Mouse (Mus musculus) neural tube, embryonic 13.5 days (tissue): ENCODE data around the gene Cx3cr1. TPM values are rescaled to one million over a fixed set of nuclear protein-coding genes. Genes with fewer than 3 reads are reported as not detected.

Experiments used
- ATAC-seq: fragments of 200-750 bp; cut with Nextera tagmentation; 2 replicates; pipeline ENCODE4 v1.8.0; 2017; ENCODE audit warnings: low read depth, mild to moderate bottlenecking, moderate TSS enrichment, moderate library complexity
- H3K27ac ChIP-seq: fragments of 300-500 bp; sonication (generic); replicated peaks from 2 replicates; pipeline ENCODE4 v1.5.1; 2015; ENCODE audit warnings: moderate library complexity, mild to moderate bottlenecking, inconsistent platforms
- H3K27me3 ChIP-seq: fragments of 300-500 bp; sonication (generic); 2 replicates; pipeline ENCODE4 v1.6.1; 2015; ENCODE audit warnings: mild to moderate bottlenecking, inconsistent platforms
- H3K36me3 ChIP-seq: fragments of 300-500 bp; sonication (generic); 2 replicates; pipeline ENCODE4 v1.6.1; 2015; ENCODE audit warnings: mild to moderate bottlenecking, inconsistent platforms
- H3K4me1 ChIP-seq: fragments of 300-500 bp; sonication (generic); replicated peaks from 2 replicates; pipeline ENCODE4 v1.6.1; 2015; ENCODE audit warnings: inconsistent platforms
- H3K4me2 ChIP-seq: fragments of 300-500 bp; sonication (generic); 2 replicates; pipeline ENCODE4 v1.6.1; 2015; ENCODE audit warnings: inconsistent platforms, mild to moderate bottlenecking, moderate library complexity
- H3K4me3 ChIP-seq: fragments of 300-500 bp; sonication (generic); 2 replicates; pipeline ENCODE4 v1.5.1; 2015; ENCODE audit warnings: mild to moderate bottlenecking, inconsistent platforms
- H3K9ac ChIP-seq: fragments of 300-500 bp; sonication (generic); 2 replicates; pipeline ENCODE4 v1.6.1; 2015; ENCODE audit warnings: moderate library complexity, mild to moderate bottlenecking, inconsistent platforms
- H3K9me3 ChIP-seq: fragments of 300-500 bp; sonication (generic); 2 replicates; pipeline ENCODE4 v1.6.1; 2016; ENCODE audit warnings: inconsistent platforms
- WGBS: fragments of 180-500 bp; shearing (Covaris S2); methylation state at CpG from one replicate; pipeline ENCODE4 v1.1.7; 2015; 5-methylcytosine and 5-hydroxymethylcytosine counted together
- polyA plus RNA-seq: library from polyadenylated mRNA; unstranded; fragments of >200 nt; fragmentation: Nextera tagmentation; extraction: Ambion mirVana; gene quantifications from 2 replicates; pipeline ENCODE4 v1.2.1, GENCODE M21; 2015

The Cx3cr1 gene
- polyA plus RNA-seq, 1 experiment from 2014 or later = 11.9 TPM

GRCm38 (mm10) chr9:120081247-120081646, 11.6 kb upstream of the Cx3cr1 start:
- Histone ChIP-seq H3K9me3 (no peaks in the 10 kb centered on the region), H3K27ac (no peak overlapping the region), H3K4me1 (no peaks in the 10 kb centered on the region), H3K9ac (no peak overlapping the region), H3K4me2 (no peak overlapping the region), H3K27me3 (no peaks in the 10 kb centered on the region), H3K4me3 (no peak overlapping the region), H3K36me3 (no peaks in the 10 kb centered on the region)
- WGBS = 74% methylated on average over 6 of the region's 6 CpGs
- no peak for ATAC-seq

GRCm38 (mm10) chr9:120080546-120081108, 10.9 kb upstream of the Cx3cr1 start:
- H3K36me3 ChIP-seq = no peaks in the 10 kb centered on the region
- H3K4me2 ChIP-seq = no peak overlapping the region
- H3K9ac ChIP-seq = no peak overlapping the region
- no peaks in the 10 kb centered on the region for H3K4me1 ChIP-seq
- no peaks in the 10 kb centered on the region for H3K27me3 ChIP-seq
- H3K27ac ChIP-seq = no peak overlapping the region
- no peak overlapping the region for H3K4me3 ChIP-seq
- WGBS = 80% methylated on average over 8 of the region's 8 CpGs
- ATAC-seq = no peak
- no peaks in the 10 kb centered on the region for H3K9me3 ChIP-seq

DNA sequence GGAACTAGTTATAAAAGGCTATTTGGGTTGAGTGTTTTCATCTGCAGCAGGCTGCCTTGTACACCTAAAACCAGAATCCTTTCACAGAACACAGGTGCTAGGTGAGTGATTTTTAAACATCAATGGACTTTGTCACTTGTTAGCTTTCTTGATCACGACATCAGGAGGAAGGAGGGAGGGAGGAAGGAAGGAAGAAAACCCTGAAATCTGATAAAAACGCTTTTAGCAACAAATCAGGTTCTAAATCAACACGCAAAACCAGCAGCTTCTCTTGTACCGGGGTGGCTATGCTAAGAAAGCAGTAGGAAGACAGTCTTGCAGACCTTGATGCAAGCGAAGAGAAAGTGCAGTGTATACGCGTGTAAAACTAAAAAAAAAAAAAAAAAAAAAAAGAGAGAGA, 10.2 kb upstream of the Cx3cr1 start:
- H3K27ac ChIP-seq = no peak overlapping the region
- no peak overlapping the region for H3K4me3 ChIP-seq
- ATAC-seq = no peak
- no peak overlapping the region for H3K9ac ChIP-seq
- H3K36me3 ChIP-seq = no peaks in the 10 kb centered on the region
- no peaks in the 10 kb centered on the region for H3K27me3 ChIP-seq
- no peak overlapping the region for H3K4me2 ChIP-seq
- 76% methylated on average over 7 of the region's 7 CpGs for WGBS
- H3K4me1 ChIP-seq = no peaks in the 10 kb centered on the region
- no peaks in the 10 kb centered on the region for H3K9me3 ChIP-seq

DNA sequence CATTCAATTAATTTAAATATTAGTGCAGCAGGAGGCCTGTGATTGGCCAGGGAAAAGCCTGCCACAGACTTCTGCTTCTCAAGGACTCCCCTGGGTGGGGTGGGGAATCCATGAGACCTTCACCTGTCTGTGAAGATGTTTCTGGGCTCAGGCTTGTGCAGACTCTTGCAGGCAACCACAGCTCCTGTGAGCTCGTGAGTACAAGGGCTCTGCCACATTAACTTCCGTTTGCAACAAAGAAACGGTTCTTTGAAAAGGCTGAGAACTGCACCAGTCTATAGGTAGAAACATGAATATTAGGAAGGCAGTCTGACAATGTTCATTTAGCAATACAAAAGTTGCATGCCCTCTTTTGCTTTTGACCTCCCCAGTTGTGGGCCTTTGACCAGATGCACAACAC, 8.6 kb upstream of the Cx3cr1 start:
- no peak overlapping the region for H3K4me3 ChIP-seq
- no peaks in the 10 kb centered on the region for H3K36me3 ChIP-seq
- H3K9ac ChIP-seq = no peak overlapping the region
- H3K4me2 ChIP-seq = no peak overlapping the region
- 80% methylated on average over 3 of the region's 3 CpGs for WGBS
- ATAC-seq = no peak
- no peaks in the 10 kb centered on the region for H3K4me1 ChIP-seq
- H3K9me3 ChIP-seq = no peaks in the 10 kb centered on the region
- no peak overlapping the region for H3K27ac ChIP-seq
- H3K27me3 ChIP-seq = no peaks in the 10 kb centered on the region

DNA sequence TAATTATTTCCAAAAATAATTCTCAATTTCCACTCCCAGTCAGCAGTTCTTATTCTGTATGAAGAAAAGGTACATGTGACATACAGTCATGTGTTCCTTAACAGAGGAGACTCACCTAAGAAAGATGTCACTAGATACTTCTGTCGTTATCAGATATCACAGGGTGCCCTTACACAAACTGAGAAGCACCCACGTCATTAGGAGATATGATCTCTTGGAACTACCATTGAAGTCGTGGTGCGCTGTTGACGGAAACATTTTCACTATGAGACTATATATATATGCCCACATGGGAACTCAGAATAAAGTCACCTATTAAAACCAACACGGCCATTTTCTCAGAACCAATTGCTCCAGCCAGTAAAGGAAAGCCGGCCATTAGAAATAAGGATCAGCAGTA, 4.8 kb upstream of the Cx3cr1 start:
- no peaks in the 10 kb centered on the region for H3K9me3 ChIP-seq

DNA sequence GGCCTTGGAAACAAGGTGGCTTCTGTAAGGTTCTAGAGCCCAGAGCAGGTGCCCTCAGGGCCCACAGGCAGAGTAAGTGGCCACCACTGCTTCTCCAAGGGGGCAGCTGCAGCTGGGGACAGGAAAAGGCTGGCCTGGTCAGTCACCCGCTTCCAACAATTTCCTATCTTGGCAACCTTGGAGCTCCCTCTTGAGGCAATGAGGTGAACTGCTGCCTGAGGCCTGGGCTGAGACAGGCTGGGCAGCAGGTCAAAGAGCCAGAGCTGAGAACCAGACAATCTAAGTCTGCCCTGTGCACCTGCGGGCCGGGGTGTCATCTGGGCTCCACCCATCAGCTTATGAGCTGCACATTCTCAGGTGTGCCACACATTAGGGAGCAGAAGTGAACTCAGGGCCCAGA, 3.5 kb upstream of the Cx3cr1 start:
- H3K27ac ChIP-seq = no peak overlapping the region
- no peaks in the 10 kb centered on the region for H3K9me3 ChIP-seq
- H3K4me3 ChIP-seq = no peak overlapping the region
- no peak; the same call in 1 of the 2 replicates for ATAC-seq
- no peaks in the 10 kb centered on the region for H3K27me3 ChIP-seq
- H3K9ac ChIP-seq = no peak overlapping the region
- no peaks in the 10 kb centered on the region for H3K4me1 ChIP-seq
- 23% methylated on average over 3 of the region's 3 CpGs for WGBS
- H3K36me3 ChIP-seq = no peaks in the 10 kb centered on the region
- no peak overlapping the region for H3K4me2 ChIP-seq

More for the DNA sequence above, 4.8 kb upstream of the Cx3cr1 start:
- Histone ChIP-seq H3K4me2 (no peak overlapping the region), H3K4me3 (no peak overlapping the region), H3K36me3 (no peaks in the 10 kb centered on the region), H3K27me3 (no peaks in the 10 kb centered on the region), H3K4me1 (no peaks in the 10 kb centered on the region), H3K27ac (no peak overlapping the region), H3K9ac (no peak overlapping the region)
- no peak for ATAC-seq
- WGBS = 88% methylated on average over 7 of the region's 7 CpGs

- no peak overlapping the region for H3K27ac ChIP-seq
- H3K4me1 ChIP-seq = no peaks in the 10 kb centered on the region
- H3K4me3 ChIP-seq = no peak overlapping the region
- ATAC-seq = no peak
- H3K27me3 ChIP-seq = no peaks in the 10 kb centered on the region
- no peaks in the 10 kb centered on the region for H3K9me3 ChIP-seq
- 75% methylated on average over 2 of the region's 2 CpGs for WGBS
- no peaks in the 10 kb centered on the region for H3K36me3 ChIP-seq
- H3K4me2 ChIP-seq = no peak overlapping the region
- no peak overlapping the region for H3K9ac ChIP-seq
Observed at GRCm38 (mm10) chr9:120071251-120071650, 1.6 kb upstream of the Cx3cr1 start.

GRCm38 (mm10) chr9:120068047-120068446, 1.6 kb downstream of the Cx3cr1 start:
- no peaks in the 10 kb centered on the region for H3K36me3 ChIP-seq
- no peaks in the 10 kb centered on the region for H3K4me1 ChIP-seq
- no peak overlapping the region for H3K9ac ChIP-seq
- H3K4me3 ChIP-seq = no peak overlapping the region
- H3K27me3 ChIP-seq = no peaks in the 10 kb centered on the region
- no peak overlapping the region for H3K4me2 ChIP-seq
- no peak overlapping the region for H3K27ac ChIP-seq
- WGBS = 71% methylated on average over 10 of the region's 10 CpGs
- H3K9me3 ChIP-seq = no peaks in the 10 kb centered on the region
- ATAC-seq = no peak

DNA sequence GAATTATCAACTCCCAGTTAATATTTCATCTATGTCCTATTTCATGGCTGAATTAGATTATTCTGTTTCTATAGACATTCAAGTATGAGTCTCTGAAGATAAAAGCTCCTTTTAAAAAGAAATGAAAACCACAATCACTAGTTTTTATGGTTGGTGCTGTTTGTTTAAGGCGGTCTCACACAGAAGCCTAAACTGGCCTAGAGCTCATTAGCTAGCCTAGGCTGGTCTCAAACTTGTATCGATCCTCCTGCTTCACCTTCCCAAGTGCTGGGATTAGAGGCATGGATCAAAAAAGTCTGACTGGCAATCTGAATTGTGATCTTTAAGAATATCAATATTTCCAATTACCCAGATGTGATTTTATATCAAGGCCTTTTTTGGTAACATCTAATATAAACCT, 2.1 kb downstream of the Cx3cr1 start:
- WGBS = 90% methylated on average over 2 of the region's 2 CpGs
- Histone ChIP-seq H3K4me1 (no peaks in the 10 kb centered on the region), H3K27me3 (no peaks in the 10 kb centered on the region), H3K4me2 (no peak overlapping the region), H3K36me3 (no peaks in the 10 kb centered on the region), H3K9ac (no peak overlapping the region), H3K4me3 (no peak overlapping the region), H3K9me3 (no peaks in the 10 kb centered on the region), H3K27ac (no peak overlapping the region)
- no peak for ATAC-seq

- 94% methylated on average over 4 of the region's 4 CpGs for WGBS
- ATAC-seq = no peak
Observed at GRCm38 (mm10) chr9:120064317-120064716, 5.4 kb downstream of the Cx3cr1 start.

DNA sequence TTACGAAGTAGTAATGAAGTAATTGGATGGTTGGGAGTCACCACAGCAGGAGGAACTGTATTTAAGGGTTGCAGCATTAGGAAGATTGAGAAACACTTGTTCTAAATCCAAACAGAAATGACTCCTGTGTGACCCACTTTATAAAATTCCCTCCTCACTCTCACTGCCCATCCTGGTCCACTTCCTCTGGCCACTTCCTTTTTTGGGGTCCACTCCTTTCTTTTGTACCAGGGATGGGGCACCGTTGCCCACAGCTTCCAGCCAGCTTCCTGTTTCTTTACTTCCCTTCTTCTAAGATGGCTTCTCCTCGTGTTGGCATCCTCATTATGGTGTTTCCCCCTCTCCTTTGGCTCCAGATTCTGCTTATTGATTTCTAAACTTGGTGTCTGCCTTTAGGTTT, 10.9 kb downstream of the Cx3cr1 start:
- H3K9me3 ChIP-seq = no peaks in the 10 kb centered on the region
- no peaks in the 10 kb centered on the region for H3K27me3 ChIP-seq
- H3K4me3 ChIP-seq = no peak overlapping the region
- ATAC-seq = no peak
- WGBS = 74% methylated on average over 3 of the region's 3 CpGs
- no peak overlapping the region for H3K27ac ChIP-seq
- H3K9ac ChIP-seq = no peak overlapping the region
- 0 out of 2 replicates have a peak, but pooled peaks cover 3% of the 10 kb centered on the region for H3K4me1 ChIP-seq
- no peaks in the 10 kb centered on the region for H3K36me3 ChIP-seq
- no peak overlapping the region for H3K4me2 ChIP-seq

More at GRCm38 (mm10) chr9:120064317-120064716, 5.4 kb downstream of the Cx3cr1 start:
- Histone ChIP-seq H3K27ac (no peak overlapping the region), H3K4me1 (no peaks in the 10 kb centered on the region), H3K4me2 (no peak overlapping the region), H3K36me3 (no peaks in the 10 kb centered on the region), H3K4me3 (no peak overlapping the region), H3K9me3 (no peaks in the 10 kb centered on the region), H3K9ac (no peak overlapping the region), H3K27me3 (no peaks in the 10 kb centered on the region)

DNA sequence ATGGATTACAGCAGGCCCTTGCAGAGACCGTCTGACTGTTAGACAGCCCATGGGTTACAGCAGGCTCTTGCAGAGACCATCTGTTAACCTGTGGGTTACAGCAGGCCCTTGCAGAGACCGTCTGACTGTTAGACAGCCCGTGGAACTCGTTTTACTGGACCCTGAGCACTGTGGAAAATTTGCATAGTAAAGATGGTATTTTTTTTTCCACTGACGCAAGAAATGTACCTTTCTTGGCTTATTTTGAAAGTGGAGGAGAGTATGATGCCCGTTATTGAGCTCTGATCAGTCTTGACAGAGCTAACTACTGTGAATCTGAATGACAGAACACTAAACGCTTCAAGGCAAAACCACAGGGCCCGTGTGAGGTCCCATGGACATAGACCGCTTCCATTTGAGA, 13.5 kb downstream of the Cx3cr1 start:
- Histone ChIP-seq H3K4me1 (0 out of 2 replicates have a peak, but pooled peaks cover 3% of the 10 kb centered on the region), H3K4me3 (no peak overlapping the region), H3K27me3 (no peaks in the 10 kb centered on the region), H3K9me3 (no peaks in the 10 kb centered on the region), H3K9ac (no peak overlapping the region), H3K36me3 (no peaks in the 10 kb centered on the region), H3K27ac (no peak overlapping the region), H3K4me2 (no peak overlapping the region)
- 82% methylated on average over 9 of the region's 9 CpGs for WGBS
- ATAC-seq = no peak

DNA sequence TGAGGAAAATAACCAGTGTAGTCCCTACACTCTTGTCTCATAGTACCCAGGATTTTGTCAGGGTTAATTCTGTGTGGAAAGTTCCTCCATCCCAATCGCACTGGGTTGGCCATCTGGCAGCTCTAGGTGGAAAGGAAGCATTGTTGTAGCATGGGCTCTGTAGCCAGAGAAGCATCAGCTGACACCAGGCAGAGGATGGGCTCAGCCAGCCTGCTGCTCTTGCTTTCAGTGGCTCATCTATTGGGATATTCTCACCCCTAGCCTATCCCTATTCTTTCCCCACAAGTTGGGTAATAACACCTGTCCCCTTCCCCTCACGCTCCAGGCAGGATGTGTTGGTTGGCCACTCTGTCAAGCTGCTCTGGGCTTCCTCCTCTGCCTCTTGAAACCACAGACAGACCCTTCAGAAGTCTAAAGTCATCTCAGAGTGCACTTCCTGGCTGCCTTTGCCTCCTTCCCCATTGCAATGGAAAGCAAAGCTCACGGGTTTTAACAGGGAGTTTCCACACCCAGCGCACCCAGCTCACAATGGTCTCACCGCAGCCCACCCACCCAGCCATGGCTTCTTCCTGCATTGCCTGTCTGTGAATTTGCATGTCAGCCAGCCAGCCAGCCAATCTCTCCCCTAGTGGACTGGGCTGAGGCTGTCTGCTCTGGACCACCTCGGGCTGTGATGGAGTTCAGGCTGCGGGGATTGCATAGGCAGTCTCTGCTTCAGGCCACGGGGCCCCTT, 15.0 kb downstream of the Cx3cr1 start:
- WGBS = 49% methylated on average over 8 of the region's 8 CpGs
- H3K27me3 ChIP-seq = no peaks in the 10 kb centered on the region
- H3K4me1 ChIP-seq = 0 out of 2 replicates have a peak, but pooled peaks cover 3% of the 10 kb centered on the region
- H3K4me2 ChIP-seq = no peak overlapping the region
- ATAC-seq = no peak
- no peaks in the 10 kb centered on the region for H3K9me3 ChIP-seq
- no peak overlapping the region for H3K9ac ChIP-seq
- H3K4me3 ChIP-seq = no peak overlapping the region
- no peak overlapping the region for H3K27ac ChIP-seq
- H3K36me3 ChIP-seq = no peaks in the 10 kb centered on the region
